Mouse (Mus musculus): ENCODE results near the gene Mllt6. TPM values are rescaled to one million over a fixed set of nuclear protein-coding genes. Genes with fewer than 3 reads are reported as not detected.
A peak's percentile ranks its signal among the peaks of the same experiment; 100 is the strongest.

Mllt6 gene
- polyA plus RNA-seq, 2 experiments, result 0.22 to 1.0 TPM

GRCm38 (mm10) chr11:97623166-97623565 is 40.0 kb upstream of the Mllt6 start:
- H3K4me2 ChIP-seq (ENCODE audit: low read depth), result no peak overlapping the region
- no peak overlapping the region for H3K27ac ChIP-seq
- ATAC-seq (ENCODE audit: insufficient read depth), result no peak
- H3K9me3 ChIP-seq (ENCODE audit: control insufficient read depth, low read length), result no peaks in the 10 kb centered on the region
- no peak overlapping the region for H3K4me3 ChIP-seq (ENCODE audit: insufficient read depth in 1 of 2, low read depth in 2 of 2, low read length in 2 of 2)
- H3K4me1 ChIP-seq (replicated peaks; ENCODE audit: control insufficient read depth in 2 of 2, insufficient read depth in 2 of 2, low read length in 1 of 2), result peaks cover 0 to 2% of the 10 kb centered on the region in 2 experiments; a peak in 2 of 4 replicates
- no peak for DNase-seq (ENCODE audit: low read depth in 3 of 3, low spot score in 3 of 3)
- WGBS (ENCODE audit: insufficient replicate concordance), result 34% methylated on average over 9 of the region's 9 CpGs
- no peak overlapping the region for H3K9ac ChIP-seq (replicated peaks)
- no peaks in the 10 kb centered on the region for H3K36me3 ChIP-seq (replicated peaks; ENCODE audit: control insufficient read depth, insufficient read depth, low read depth)
- TF ChIP-seq EP300 (IDR thresholded peaks at IDR 0.05; ENCODE audit: low read depth) (no peak), CTCF (IDR thresholded peaks at IDR 0.05; ENCODE audit: low read depth) (no peak)
- H3K27me3 ChIP-seq (ENCODE audit: control insufficient read depth, insufficient read depth, low read length), result peaks cover 50% of the 10 kb centered on the region

GRCm38 (mm10) chr11:97625551-97625950 is 37.7 kb upstream of the Mllt6 start:
- 19% methylated on average over 5 of the region's 5 CpGs for WGBS (ENCODE audit: insufficient replicate concordance)
- H3K4me3 ChIP-seq (ENCODE audit: insufficient read depth in 1 of 2, low read depth in 2 of 2, low read length in 2 of 2), result no peak overlapping the region
- ATAC-seq (ENCODE audit: insufficient read depth) (no peak), DNase-seq (ENCODE audit: low read depth in 3 of 3, low spot score in 3 of 3) (no peak)
- TF ChIP-seq EP300 (IDR thresholded peaks at IDR 0.05; ENCODE audit: low read depth), result no peak
- no peak for TF ChIP-seq CTCF (IDR thresholded peaks at IDR 0.05; ENCODE audit: low read depth)
- peaks cover 73% of the 10 kb centered on the region for H3K27me3 ChIP-seq (ENCODE audit: control insufficient read depth, insufficient read depth, low read length)
- no peaks in the 10 kb centered on the region for H3K4me1 ChIP-seq (replicated peaks; ENCODE audit: control insufficient read depth in 2 of 2, insufficient read depth in 2 of 2, low read length in 1 of 2)
- no peak overlapping the region for H3K9ac ChIP-seq (replicated peaks)
- no peak overlapping the region for H3K27ac ChIP-seq
- no peaks in the 10 kb centered on the region for H3K36me3 ChIP-seq (replicated peaks; ENCODE audit: control insufficient read depth, insufficient read depth, low read depth)
- H3K4me2 ChIP-seq (ENCODE audit: low read depth), result no peak overlapping the region
- H3K9me3 ChIP-seq (ENCODE audit: control insufficient read depth, low read length), result no peaks in the 10 kb centered on the region

DNA sequence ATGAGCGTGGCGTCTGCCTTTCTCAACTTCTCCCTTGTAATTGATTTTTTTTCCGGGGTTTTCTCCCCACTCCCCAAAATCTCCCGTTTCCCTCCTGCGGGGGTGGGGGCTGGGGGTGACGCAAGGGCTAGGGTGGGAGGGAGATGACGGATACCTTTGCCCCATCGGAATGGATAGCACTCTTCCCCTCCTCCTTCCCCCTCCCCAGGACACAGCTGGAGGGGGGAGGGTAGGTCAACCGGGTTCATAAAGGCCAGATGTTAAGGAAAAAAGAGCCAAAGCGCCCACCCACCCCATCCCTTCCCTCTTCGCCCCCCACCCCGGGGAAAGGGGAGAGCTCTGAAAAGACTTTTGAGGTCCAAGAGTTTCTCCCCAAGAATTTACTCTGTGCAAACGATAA is 36.8 kb upstream of the Mllt6 start:
- ATAC-seq (ENCODE audit: insufficient read depth) (no peak), DNase-seq (ENCODE audit: low read depth in 3 of 3, low spot score in 3 of 3) (no peak)
- WGBS (ENCODE audit: insufficient replicate concordance), result 17% methylated on average over 13 of the region's 13 CpGs
- H3K9me3 ChIP-seq (ENCODE audit: control insufficient read depth, low read length), result no peaks in the 10 kb centered on the region
- H3K4me3 ChIP-seq (ENCODE audit: insufficient read depth in 1 of 2, low read depth in 2 of 2, low read length in 2 of 2), result no peak overlapping the region
- TF ChIP-seq CTCF (IDR thresholded peaks at IDR 0.05; ENCODE audit: low read depth), result no peak
- no peak for TF ChIP-seq EP300 (IDR thresholded peaks at IDR 0.05; ENCODE audit: low read depth)
- H3K27me3 ChIP-seq (ENCODE audit: control insufficient read depth, insufficient read depth, low read length), result peaks cover 82% of the 10 kb centered on the region
- no peaks in the 10 kb centered on the region for H3K36me3 ChIP-seq (replicated peaks; ENCODE audit: control insufficient read depth, insufficient read depth, low read depth)
- H3K27ac ChIP-seq, result no peak overlapping the region
- no peaks in the 10 kb centered on the region for H3K4me1 ChIP-seq (replicated peaks; ENCODE audit: control insufficient read depth in 2 of 2, insufficient read depth in 2 of 2, low read length in 1 of 2)
- H3K9ac ChIP-seq (replicated peaks), result no peak overlapping the region
- no peak overlapping the region for H3K4me2 ChIP-seq (ENCODE audit: low read depth)

DNA sequence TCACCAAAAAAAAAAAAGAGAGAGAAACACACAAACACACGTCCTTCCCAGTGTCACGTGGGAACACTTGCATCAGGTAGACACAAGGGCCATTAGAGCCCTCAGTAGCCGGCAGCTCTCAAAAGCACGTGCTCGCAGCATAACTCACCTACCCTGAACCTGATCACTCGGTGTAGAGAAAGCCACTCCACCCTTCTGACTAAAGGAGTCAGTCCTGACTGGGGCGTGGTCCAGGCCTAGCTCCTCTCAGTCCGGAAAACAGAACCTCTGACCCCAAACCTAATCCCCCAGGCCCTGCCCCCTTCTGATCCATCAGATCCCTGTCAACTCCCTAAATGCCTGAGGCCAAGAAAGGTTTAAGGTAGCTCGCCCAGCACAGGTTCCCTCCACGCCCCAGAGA is 36.4 kb upstream of the Mllt6 start:
- Histone ChIP-seq H3K4me3 (ENCODE audit: insufficient read depth in 1 of 2, low read depth in 2 of 2, low read length in 2 of 2) (no peak overlapping the region), H3K27ac (no peak overlapping the region), H3K4me1 (replicated peaks; ENCODE audit: control insufficient read depth in 2 of 2, insufficient read depth in 2 of 2, low read length in 1 of 2) (no peaks in the 10 kb centered on the region), H3K9ac (replicated peaks) (no peak overlapping the region), H3K9me3 (ENCODE audit: control insufficient read depth, low read length) (no peaks in the 10 kb centered on the region), H3K4me2 (ENCODE audit: low read depth) (no peak overlapping the region), H3K27me3 (ENCODE audit: control insufficient read depth, insufficient read depth, low read length) (peaks cover 86% of the 10 kb centered on the region), H3K36me3 (replicated peaks; ENCODE audit: control insufficient read depth, insufficient read depth, low read depth) (no peaks in the 10 kb centered on the region)
- no peak for DNase-seq (ENCODE audit: low read depth in 3 of 3, low spot score in 3 of 3)
- TF ChIP-seq CTCF (IDR thresholded peaks at IDR 0.05; ENCODE audit: low read depth) (no peak), EP300 (IDR thresholded peaks at IDR 0.05; ENCODE audit: low read depth) (no peak)
- ATAC-seq (ENCODE audit: insufficient read depth), result no peak
- WGBS (ENCODE audit: insufficient replicate concordance), result 21% methylated on average over 10 of the region's 10 CpGs

DNA sequence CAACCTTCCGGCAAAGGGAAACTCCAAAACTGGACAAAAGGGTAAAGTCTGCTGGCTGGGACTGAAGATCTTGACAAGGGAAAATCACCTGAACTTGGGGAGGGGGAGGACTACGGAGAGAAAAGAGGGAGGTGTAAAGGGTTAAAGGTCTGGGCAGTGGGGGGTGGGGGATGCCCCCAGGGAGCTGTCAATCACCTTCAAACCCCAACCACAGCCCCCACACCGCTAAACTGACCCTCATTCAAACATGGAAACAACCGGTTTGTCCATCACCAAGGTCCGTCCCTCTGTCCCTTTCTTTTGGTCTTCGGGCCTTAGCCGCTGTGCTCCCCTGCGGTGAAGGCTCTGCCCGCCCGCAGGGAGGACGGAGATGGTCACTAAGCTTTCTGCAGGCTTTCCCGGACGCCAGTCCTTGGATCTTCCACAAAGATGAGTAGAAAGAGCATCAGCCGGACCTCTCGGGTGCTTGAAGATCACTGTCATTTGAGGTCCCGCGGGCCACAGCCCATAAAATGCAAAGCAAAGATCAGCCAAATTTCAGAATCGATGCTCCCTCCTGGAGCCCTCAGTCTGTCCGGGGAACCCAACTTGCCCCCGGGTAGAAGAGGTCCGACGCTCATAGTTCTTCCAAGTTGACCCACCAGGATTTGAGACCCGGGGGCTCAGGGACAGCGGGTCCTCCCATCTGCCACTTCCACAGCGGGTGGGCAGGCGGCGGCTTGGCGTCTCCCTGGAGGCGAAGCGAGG is 35.5 kb upstream of the Mllt6 start:
- H3K4me1 ChIP-seq (replicated peaks; ENCODE audit: control insufficient read depth in 2 of 2, insufficient read depth in 2 of 2, low read length in 1 of 2), result no peaks in the 10 kb centered on the region
- peaks cover 86% of the 10 kb centered on the region for H3K27me3 ChIP-seq (ENCODE audit: control insufficient read depth, insufficient read depth, low read length)
- 0 out of 2 replicates have a peak overlapping the region, but pooled peaks have one; percentile 67 for H3K4me2 ChIP-seq (ENCODE audit: low read depth)
- H3K9ac ChIP-seq (replicated peaks), result no peak overlapping the region
- no peak overlapping the region for H3K4me3 ChIP-seq (ENCODE audit: insufficient read depth in 1 of 2, low read depth in 2 of 2, low read length in 2 of 2)
- no peak for TF ChIP-seq CTCF (IDR thresholded peaks at IDR 0.05; ENCODE audit: low read depth)
- no peak for TF ChIP-seq EP300 (IDR thresholded peaks at IDR 0.05; ENCODE audit: low read depth)
- DNase-seq (ENCODE audit: low read depth in 3 of 3, low spot score in 3 of 3) (no peak), ATAC-seq (ENCODE audit: insufficient read depth) (no peak)
- no peak overlapping the region for H3K27ac ChIP-seq
- 10% methylated on average over 30 of the region's 30 CpGs for WGBS (ENCODE audit: insufficient replicate concordance)
- H3K36me3 ChIP-seq (replicated peaks; ENCODE audit: control insufficient read depth, insufficient read depth, low read depth), result no peaks in the 10 kb centered on the region
- no peaks in the 10 kb centered on the region for H3K9me3 ChIP-seq (ENCODE audit: control insufficient read depth, low read length)

Measured in liver, embryonic 14.5 days (tissue).